Mouse (Mus musculus) small intestine, adult 2 months (tissue): ENCODE measurements at regions not wholly inside any gene's neighbourhood (a gene's known extent, or its start where the extent isn't known, plus 50 kb on each side); places are given as distances from the start of the nearest gene placed in this dataset.

Experiments used
- H3K27ac ChIP-seq: fragments of 200-500 bp; 2 replicates; pipeline ENCODE4 v1.5.1; 2012; ENCODE audit warnings: low read depth, low read length, control low read depth, inconsistent platforms; ENCODE audit not compliant: insufficient read depth
- H3K27me3 ChIP-seq: fragments of 200-500 bp; 2 replicates; pipeline ENCODE4 v1.6.1; 2012; ENCODE audit warnings: mild to moderate bottlenecking, moderate library complexity, low read length, inconsistent platforms; ENCODE audit not compliant: control insufficient read depth, insufficient read depth
- H3K36me3 ChIP-seq: fragments of 200-500 bp; 2 replicates; pipeline ENCODE4 v1.6.1; 2012; ENCODE audit warnings: mild to moderate bottlenecking, low read length, control low read depth, inconsistent platforms; ENCODE audit not compliant: control insufficient read depth, insufficient read depth
- H3K4me1 ChIP-seq: fragments of 200-500 bp; 2 replicates; pipeline ENCODE4 v1.6.1; 2012; ENCODE audit warnings: low read length, inconsistent platforms, mixed read lengths; ENCODE audit not compliant: control insufficient read depth, insufficient read depth, insufficient read length
- H3K4me3 ChIP-seq: fragments of 200-500 bp; 2 replicates; pipeline ENCODE4 v1.5.1; 2012; ENCODE audit warnings: low read depth, mild to moderate bottlenecking, control low read depth, inconsistent platforms, low read length, moderate library complexity
- CTCF ChIP-seq: fragments of 200-500 bp; IDR thresholded peaks from 2 replicates; pipeline ENCODE4 v1.5.1; 2012; ENCODE audit warnings: low read depth, mild to moderate bottlenecking, control low read depth, inconsistent platforms, low read length, moderate library complexity, mixed read lengths; ENCODE audit not compliant: insufficient replicate concordance, insufficient read length; ENCODE audit errors: extremely low read depth
- POLR2A ChIP-seq: fragments of 200-500 bp; IDR thresholded peaks from 2 replicates; pipeline ENCODE4 v1.6.1; 2012; ENCODE audit warnings: low read depth, mild to moderate bottlenecking, control low read depth, inconsistent platforms, low read length, moderate library complexity
- WGBS: fragments of 180-500 bp; shearing (Covaris S2); methylation state at CpG from one replicate; pipeline ENCODE4 v1.1.7; 2018; 5-methylcytosine and 5-hydroxymethylcytosine counted together

GRCm38 (mm10) chr7:145135971-145136370 lies 71.9 kb downstream of the 1810010D01Rik start:
- H3K27me3 ChIP-seq: no peaks in the 10 kb centered on the region
- H3K36me3 ChIP-seq: no peaks in the 10 kb centered on the region
- TF ChIP-seq CTCF (no peak), POLR2A (no peak)
- H3K27ac ChIP-seq: no peak overlapping the region
- 65% methylated on average over 5 of the region's 5 CpGs for WGBS
- no peak overlapping the region for H3K4me3 ChIP-seq
- no peaks in the 10 kb centered on the region for H3K4me1 ChIP-seq

GRCm38 (mm10) chr7:145132506-145132905 lies 75.4 kb downstream of the 1810010D01Rik start:
- TF ChIP-seq CTCF (no peak), POLR2A (no peak)
- 96% methylated on average over 5 of the region's 5 CpGs for WGBS
- H3K27ac ChIP-seq: no peak overlapping the region
- peaks cover 3% of the 10 kb centered on the region; the same call in 1 of the 2 replicates for H3K4me1 ChIP-seq
- H3K36me3 ChIP-seq: no peaks in the 10 kb centered on the region
- H3K27me3 ChIP-seq: no peaks in the 10 kb centered on the region
- no peak overlapping the region for H3K4me3 ChIP-seq

GRCm38 (mm10) chr7:145131438-145132159 lies 76.3 kb downstream of the 1810010D01Rik start:
- no peak overlapping the region for H3K27ac ChIP-seq
- TF ChIP-seq CTCF (no peak; the same call in 1 of the 2 replicates), POLR2A (no peak)
- H3K36me3 ChIP-seq: no peaks in the 10 kb centered on the region
- 80% methylated on average over 8 of the region's 8 CpGs for WGBS
- H3K27me3 ChIP-seq: no peaks in the 10 kb centered on the region
- H3K4me1 ChIP-seq: peaks cover 9% of the 10 kb centered on the region
- no peak overlapping the region for H3K4me3 ChIP-seq

GRCm38 (mm10) chr7:145129971-145130370 lies 77.9 kb downstream of the 1810010D01Rik start:
- TF ChIP-seq POLR2A (no peak), CTCF (no peak)
- 16% methylated on average over 4 of the region's 4 CpGs for WGBS
- Histone ChIP-seq H3K27me3 (no peaks in the 10 kb centered on the region), H3K27ac (no peak overlapping the region), H3K4me1 (peaks cover 9% of the 10 kb centered on the region), H3K4me3 (no peak overlapping the region), H3K36me3 (no peaks in the 10 kb centered on the region)

- 57% methylated on average over 8 of the region's 8 CpGs for WGBS
- no peak overlapping the region for H3K27ac ChIP-seq
Measured at GRCm38 (mm10) chr7:145127661-145128060, 80.3 kb downstream of the 1810010D01Rik start.

GRCm38 (mm10) chr7:145127180-145127579 lies 80.7 kb downstream of the 1810010D01Rik start:
- no peak for TF ChIP-seq POLR2A
- Histone ChIP-seq H3K36me3 (no peaks in the 10 kb centered on the region), H3K4me1 (peaks cover 9% of the 10 kb centered on the region), H3K27me3 (no peaks in the 10 kb centered on the region), H3K4me3 (no peak overlapping the region), H3K27ac (no peak overlapping the region)
- WGBS: 40% methylated on average over 4 of the region's 4 CpGs

More at GRCm38 (mm10) chr7:145127661-145128060, 80.3 kb downstream of the 1810010D01Rik start:
- Histone ChIP-seq H3K27me3 (no peaks in the 10 kb centered on the region), H3K4me1 (peaks cover 9% of the 10 kb centered on the region), H3K4me3 (no peak overlapping the region), H3K36me3 (no peaks in the 10 kb centered on the region)
- no peak for TF ChIP-seq CTCF
- TF ChIP-seq POLR2A: no peak

GRCm38 (mm10) chr7:145123996-145124601 lies 83.8 kb downstream of the 1810010D01Rik start:
- Histone ChIP-seq H3K27ac (no peak overlapping the region), H3K4me1 (peaks cover 6% of the 10 kb centered on the region), H3K4me3 (no peak overlapping the region), H3K36me3 (no peaks in the 10 kb centered on the region), H3K27me3 (no peaks in the 10 kb centered on the region)
- no peak for TF ChIP-seq CTCF
- TF ChIP-seq POLR2A: no peak
- WGBS: 59% methylated on average over 2 of the region's 2 CpGs
